Comparison of ENCODE assay signal across 11 mouse cellular contexts in the genomic region with DNA sequence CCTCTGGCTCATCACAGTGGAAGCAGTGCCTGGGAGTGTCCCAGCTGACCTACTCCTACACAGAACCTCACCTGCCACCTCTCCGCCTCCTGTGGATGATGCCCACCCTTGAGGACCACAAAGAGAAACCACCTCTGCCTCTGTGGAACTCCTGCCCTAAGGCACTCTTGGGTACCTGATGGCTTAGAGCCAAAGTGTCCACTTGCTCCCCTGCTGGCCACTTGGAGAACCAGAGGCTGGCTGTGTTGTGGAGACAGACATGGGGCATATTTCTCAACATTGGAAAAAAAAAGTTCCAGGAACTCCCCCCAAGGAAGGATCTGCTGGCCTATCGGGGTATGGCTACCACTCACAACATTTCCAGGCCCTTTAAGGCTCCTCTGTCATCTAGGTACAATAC. TPM values are rescaled to one million over a fixed set of nuclear protein-coding genes. Genes with fewer than 3 reads are reported as not detected.
DNase-seq lines count a peak whose midpoint lies in the region; ATAC-seq and TF ChIP-seq lines count a peak whose summit lies in the region.
"Had no signal": no experiment of that assay in that cellular context is flagged by ENCODE, and none has a peak within 500 bp of the region (broad histone marks: within the 10 kb centered on the region; RNA-seq: fewer than 3 reads in every experiment).

No protein-coding gene starts in this region.

- no peak overlapping the region for H3K27ac ChIP-seq in heart, postnatal 0 days (ENCODE audit: low read depth)
- no peak overlapping the region for H3K27ac ChIP-seq in small intestine, adult 2 months (ENCODE audit: insufficient read depth, low read depth, low read length)
- H3K27ac ChIP-seq: neural tube, embryonic 12.5 days had no signal

- TF ChIP-seq POLR2A in small intestine, adult 2 months (IDR thresholded peaks at IDR 0.05; ENCODE audit: low read depth, low read length) = no peak

- no peaks in the 10 kb centered on the region for H3K27me3 ChIP-seq in heart, postnatal 0 days (ENCODE audit: control insufficient read depth, insufficient read depth, low read length)
- H3K27me3 ChIP-seq in small intestine, adult 2 months (ENCODE audit: control insufficient read depth, insufficient read depth, low read length) = no peaks in the 10 kb centered on the region
- H3K27me3 ChIP-seq: heart, embryonic 12.5 days; neural tube, embryonic 12.5 days had no signal

- DNase-seq in heart, postnatal 0 days (ENCODE audit: low spot score) = no peak
- no peak for DNase-seq in heart, adult 8-10 months (ENCODE audit: low spot score)
- DNase-seq in testis, postnatal 10 days (ENCODE audit: low spot score) = peak; percentile 56
- DNase-seq in testis, postnatal 14 days (ENCODE audit: low spot score) = no peak
- peak; percentile 59 to 71 for DNase-seq in kidney, postnatal 4 days
- DNase-seq in spleen, postnatal 4 days (ENCODE audit: low spot score in 2 of 2) = no peak
- no peak for DNase-seq in urinary bladder, adult 18-20 months (ENCODE audit: low spot score in 2 of 2)

- no peak for ATAC-seq in heart, postnatal 0 days (ENCODE audit: insufficient read depth, low read depth)
- ATAC-seq: forebrain, embryonic 16.5 days had no signal

- TF ChIP-seq EP300 in heart, postnatal 0 days (IDR thresholded peaks at IDR 0.05; ENCODE audit: low read depth) = no peak

- TF ChIP-seq CTCF in heart, postnatal 0 days (IDR thresholded peaks at IDR 0.05; ENCODE audit: low read depth) = peak; percentile 43
- peak; percentile 14; the same call in 1 of the 2 replicates for TF ChIP-seq CTCF in small intestine, adult 2 months (IDR thresholded peaks at IDR 0.05; ENCODE audit: extremely low read depth, insufficient read length, insufficient replicate concordance, low read depth, low read length)

- no peak overlapping the region for H3K4me3 ChIP-seq in heart, postnatal 0 days (ENCODE audit: low read depth, low read length)
- no peak overlapping the region for H3K4me3 ChIP-seq in small intestine, adult 2 months (ENCODE audit: low read depth, low read length)
- H3K4me3 ChIP-seq: heart, embryonic 12.5 days; neural tube, embryonic 12.5 days had no signal

- H3K4me1 ChIP-seq in heart, postnatal 0 days (ENCODE audit: control insufficient read depth, insufficient read depth) = no peaks in the 10 kb centered on the region
- no peaks in the 10 kb centered on the region for H3K4me1 ChIP-seq in small intestine, adult 2 months (ENCODE audit: control insufficient read depth, insufficient read depth, insufficient read length, low read length)
- H3K4me1 ChIP-seq: neural tube, embryonic 12.5 days had no signal

- H3K4me2 ChIP-seq in heart, postnatal 0 days (ENCODE audit: low read depth, low read length) = no peak overlapping the region
- H3K4me2 ChIP-seq: heart, embryonic 12.5 days; neural tube, embryonic 12.5 days had no signal

- no peaks in the 10 kb centered on the region for H3K36me3 ChIP-seq in heart, postnatal 0 days (replicated peaks; ENCODE audit: control insufficient read depth, insufficient read depth, low read length)
- no peaks in the 10 kb centered on the region for H3K36me3 ChIP-seq in small intestine, adult 2 months (ENCODE audit: control insufficient read depth, insufficient read depth, low read length)
- H3K36me3 ChIP-seq: neural tube, embryonic 12.5 days had no signal

- WGBS in heart, postnatal 0 days = 95% methylated on average over 2 of the region's 2 CpGs
- 91% methylated on average over 2 of the region's 2 CpGs for WGBS in small intestine, adult 2 months

- no peaks in the 10 kb centered on the region for H3K9me3 ChIP-seq in heart, postnatal 0 days (replicated peaks; ENCODE audit: control insufficient read depth, low read length)
- H3K9me3 ChIP-seq: neural tube, embryonic 12.5 days had no signal

- H3K9ac ChIP-seq in heart, postnatal 0 days (replicated peaks; ENCODE audit: low read depth, low read length) = no peak overlapping the region
- H3K9ac ChIP-seq: heart, embryonic 12.5 days; neural tube, embryonic 12.5 days had no signal

RNA-seq across cellular contexts. Expression of a gene that starts 22.0 kb away (rescaled TPM):
- total RNA-seq in heart, postnatal 0 days (2014; rRNA removed; ENCODE audit: low replicate concordance) = 130 and 133 TPM in 2 replicates
- polyA plus RNA-seq in heart, postnatal 0 days (2015; fragmentation: Nextera tagmentation; extraction: Ambion mirVana) = 40.6 and 47.3 TPM in 2 replicates
- total RNA-seq in heart, adult 8-10 months (2022) = 1 to 10 TPM; 5.5 to 9.3 (median 7.7) TPM
- polyA plus RNA-seq in small intestine, adult 2 months (2012; rRNA removed) = 27.1 and 35.2 TPM in 2 replicates

Comparison
In these comparisons a context has a peak if more than half of its experiments do, and no peak if none do; other contexts are left out.
1. DNase-seq: peak in testis, postnatal 10 days (single experiment) and kidney, postnatal 4 days (2 of 2); none in heart, postnatal 0 days (single experiment), heart, adult 8-10 months (single experiment), testis, postnatal 14 days (single experiment), spleen, postnatal 4 days (0 of 2) and urinary bladder, adult 18-20 months (0 of 2).
2. RNA of a gene that starts 22.0 kb away (total RNA-seq): 130 to 133 TPM in heart, postnatal 0 days; 5.5 to 9.3 TPM in heart, adult 8-10 months; every median in the first group is over 10 times any median in the second.